Mouse (Mus musculus): ENCODE measurements around the gene Rab15.
"Not testable (repeated sequence)": the region's sequence is repeated elsewhere in the genome, so short reads cannot be mapped to it uniquely, and the experiment has no call there.

The Rab15 gene

GRCm38 (mm10) chr12:76818908-76819307 lies 3.8 kb downstream of the Rab15 start:
- no peak for DNase-seq (ENCODE audit: low spot score)

- DNase-seq (ENCODE audit: low spot score), result no peak
Measured at GRCm38 (mm10) chr12:76818120-76818519, 4.6 kb downstream of the Rab15 start.

GRCm38 (mm10) chr12:76817176-76817575 lies 5.5 kb downstream of the Rab15 start:
- no peak for DNase-seq (ENCODE audit: low spot score)

GRCm38 (mm10) chr12:76816720-76817119 lies 6.0 kb downstream of the Rab15 start:
- no peak for DNase-seq (ENCODE audit: low spot score)

- no peak for DNase-seq (ENCODE audit: low spot score)
Measured at GRCm38 (mm10) chr12:76814120-76814519, 8.6 kb downstream of the Rab15 start.

- DNase-seq (ENCODE audit: low spot score), result no peak
Measured at GRCm38 (mm10) chr12:76813543-76813942, 9.2 kb downstream of the Rab15 start.

GRCm38 (mm10) chr12:76811006-76811405 lies 11.7 kb downstream of the Rab15 start:
- no peak for DNase-seq (ENCODE audit: low spot score)

- no peak for DNase-seq (ENCODE audit: low spot score)
Measured at GRCm38 (mm10) chr12:76810491-76810890, 12.2 kb downstream of the Rab15 start.

GRCm38 (mm10) chr12:76807796-76808195 lies 14.9 kb downstream of the Rab15 start:
- DNase-seq (ENCODE audit: low spot score), result no peak

- DNase-seq (ENCODE audit: low spot score), result no peak
Measured at GRCm38 (mm10) chr12:76805056-76805811, 17.5 kb downstream of the Rab15 start.

GRCm38 (mm10) chr12:76803700-76804252 lies 18.9 kb downstream of the Rab15 start:
- DNase-seq (ENCODE audit: low spot score), result peak; percentile 46

- DNase-seq (ENCODE audit: low spot score), result no peak
Measured at GRCm38 (mm10) chr12:76803028-76803427, 19.7 kb downstream of the Rab15 start.

- no peak for DNase-seq (ENCODE audit: low spot score)
Measured at GRCm38 (mm10) chr12:76798008-76798720, 24.5 kb downstream of the Rab15 start.

GRCm38 (mm10) chr12:76796938-76797539 lies 25.7 kb downstream of the Rab15 start:
- no peak for DNase-seq (ENCODE audit: low spot score)

GRCm38 (mm10) chr12:76795350-76795749 lies 27.4 kb downstream of the Rab15 start, which contains the start of gene Gpx2:
Gene Gpx2, minus strand, starts transcription at chr12:76795554.
- no peak for DNase-seq (ENCODE audit: low spot score)

GRCm38 (mm10) chr12:76792540-76792939 lies 30.2 kb downstream of the Rab15 start:
- DNase-seq (ENCODE audit: low spot score), result not testable (repeated sequence)

GRCm38 (mm10) chr12:76790446-76791084 lies 32.1 kb downstream of the Rab15 start:
- no peak for DNase-seq (ENCODE audit: low spot score)

- DNase-seq (ENCODE audit: low spot score), result no peak
Measured at GRCm38 (mm10) chr12:76784056-76784619, 38.6 kb downstream of the Rab15 start.

GRCm38 (mm10) chr12:76780639-76781468 lies 41.9 kb downstream of the Rab15 start:
- no peak for DNase-seq (ENCODE audit: low spot score)

- DNase-seq (ENCODE audit: low spot score), result no peak
Measured at GRCm38 (mm10) chr12:76779951-76780350, 42.8 kb downstream of the Rab15 start.

Data from ovary, postnatal 14 days (tissue).